Mouse (Mus musculus): Measurements from ENCODE around the gene Nfe2l3. TPM values are rescaled to one million over a fixed set of nuclear protein-coding genes. Genes with fewer than 3 reads are reported as not detected.
"Not testable (repeated sequence)": the region's sequence is repeated elsewhere in the genome, so short reads cannot be mapped to it uniquely, and the experiment has no call there.

Gene Nfe2l3
- polyA plus RNA-seq (2016; fragmentation: Nextera tagmentation; extraction: Ambion mirVana), result 1.6 and 2.1 TPM in 2 replicates

GRCm38 (mm10) chr6:51432535-51433397 lies at the start of gene Nfe2l3:
TSS of gene Nfe2l3 (plus strand) at chr6:51432670.
- WGBS, result under 1% methylated on average over 74 of the region's 74 CpGs
- H3K4me3 ChIP-seq, result peak within 1 kb of the TSS; percentile 67
- peak; percentile 79 for DNase-seq (ENCODE audit: low spot score)
- H3K4me1 ChIP-seq (replicated peaks), result peaks cover 24% of the 10 kb centered on the region
- H3K9me3 ChIP-seq, result no peaks in the 10 kb centered on the region
- H3K27me3 ChIP-seq (ENCODE audit: insufficient read depth, poor library complexity, severe bottlenecking), result peaks cover 60% of the 10 kb centered on the region
- no peaks in the 10 kb centered on the region for H3K36me3 ChIP-seq
- H3K27ac ChIP-seq, result peak within 1 kb of the TSS; percentile 80

GRCm38 (mm10) chr6:51383769-51384755 lies 48.4 kb upstream of the Nfe2l3 start:
- H3K9me3 ChIP-seq, result no peaks in the 10 kb centered on the region
- no peaks in the 10 kb centered on the region for H3K36me3 ChIP-seq
- WGBS, result 14% methylated on average over 26 of the region's 26 CpGs
- H3K27ac ChIP-seq, result peak overlapping the region; percentile 87
- H3K4me3 ChIP-seq, result peak overlapping the region; percentile 39
- 0 out of 2 replicates have a peak, but pooled peaks cover 10% of the 10 kb centered on the region for H3K27me3 ChIP-seq (ENCODE audit: insufficient read depth, poor library complexity, severe bottlenecking)
- peak; percentile 84 for DNase-seq (ENCODE audit: low spot score)
- H3K4me1 ChIP-seq (replicated peaks), result peaks cover 20% of the 10 kb centered on the region

GRCm38 (mm10) chr6:51390505-51390904 lies 42.0 kb upstream of the Nfe2l3 start:
- H3K9me3 ChIP-seq, result no peaks in the 10 kb centered on the region
- H3K36me3 ChIP-seq, result no peaks in the 10 kb centered on the region
- no peak overlapping the region for H3K4me3 ChIP-seq
- H3K27me3 ChIP-seq (ENCODE audit: insufficient read depth, poor library complexity, severe bottlenecking), result no peaks in the 10 kb centered on the region
- no peak for DNase-seq (ENCODE audit: low spot score)
- 64% methylated on average over 11 of the region's 11 CpGs for WGBS
- H3K27ac ChIP-seq, result no peak overlapping the region
- H3K4me1 ChIP-seq (replicated peaks), result peaks cover 17% of the 10 kb centered on the region

GRCm38 (mm10) chr6:51391816-51392490 lies 40.5 kb upstream of the Nfe2l3 start:
- Histone ChIP-seq H3K9me3 (no peaks in the 10 kb centered on the region), H3K4me3 (no peak overlapping the region), H3K4me1 (replicated peaks) (peaks cover 17% of the 10 kb centered on the region), H3K27ac (no peak overlapping the region), H3K36me3 (no peaks in the 10 kb centered on the region), H3K27me3 (ENCODE audit: insufficient read depth, poor library complexity, severe bottlenecking) (no peaks in the 10 kb centered on the region)
- no peak for DNase-seq (ENCODE audit: low spot score)
- 60% methylated on average over 13 of the region's 13 CpGs for WGBS

GRCm38 (mm10) chr6:51393341-51394128 lies 38.9 kb upstream of the Nfe2l3 start:
- DNase-seq (ENCODE audit: low spot score), result no peak
- peaks cover 17% of the 10 kb centered on the region for H3K4me1 ChIP-seq (replicated peaks)
- H3K4me3 ChIP-seq, result no peak overlapping the region
- H3K27me3 ChIP-seq (ENCODE audit: insufficient read depth, poor library complexity, severe bottlenecking), result no peaks in the 10 kb centered on the region
- no peaks in the 10 kb centered on the region for H3K9me3 ChIP-seq
- 63% methylated on average over 6 of the region's 6 CpGs for WGBS
- H3K36me3 ChIP-seq, result no peaks in the 10 kb centered on the region
- no peak overlapping the region for H3K27ac ChIP-seq

GRCm38 (mm10) chr6:51394367-51394766 lies 38.1 kb upstream of the Nfe2l3 start:
- H3K4me1 ChIP-seq (replicated peaks), result peaks cover 26% of the 10 kb centered on the region
- H3K27ac ChIP-seq; H3K36me3 ChIP-seq; H3K4me3 ChIP-seq; DNase-seq (ENCODE audit: low spot score); H3K27me3 ChIP-seq (ENCODE audit: insufficient read depth, poor library complexity, severe bottlenecking); H3K9me3 ChIP-seq: not testable (repeated sequence)
- 91% methylated on average over 8 of the region's 8 CpGs for WGBS

GRCm38 (mm10) chr6:51394963-51395362 lies 37.5 kb upstream of the Nfe2l3 start:
- 81% methylated on average over 3 of the region's 3 CpGs for WGBS
- H3K27me3 ChIP-seq (ENCODE audit: insufficient read depth, poor library complexity, severe bottlenecking); H3K4me3 ChIP-seq; DNase-seq (ENCODE audit: low spot score); H3K9me3 ChIP-seq; H3K36me3 ChIP-seq; H3K27ac ChIP-seq: not testable (repeated sequence)
- H3K4me1 ChIP-seq (replicated peaks), result peaks cover 29% of the 10 kb centered on the region

GRCm38 (mm10) chr6:51395486-51395885 lies 37.0 kb upstream of the Nfe2l3 start:
- H3K36me3 ChIP-seq, result no peaks in the 10 kb centered on the region
- no peaks in the 10 kb centered on the region for H3K27me3 ChIP-seq (ENCODE audit: insufficient read depth, poor library complexity, severe bottlenecking)
- no peak overlapping the region for H3K27ac ChIP-seq
- H3K4me1 ChIP-seq (replicated peaks), result peaks cover 26% of the 10 kb centered on the region
- 57% methylated on average over 9 of the region's 9 CpGs for WGBS
- H3K4me3 ChIP-seq, result no peak overlapping the region
- no peaks in the 10 kb centered on the region for H3K9me3 ChIP-seq
- no peak for DNase-seq (ENCODE audit: low spot score)

- H3K4me1 ChIP-seq (replicated peaks), result peaks cover 20% of the 10 kb centered on the region
- H3K36me3 ChIP-seq, result no peaks in the 10 kb centered on the region
- H3K27me3 ChIP-seq (ENCODE audit: insufficient read depth, poor library complexity, severe bottlenecking), result no peaks in the 10 kb centered on the region; the same call in 1 of the 2 replicates
- H3K4me3 ChIP-seq, result peak overlapping the region; percentile 21
- DNase-seq (ENCODE audit: low spot score), result peak; percentile 81
- 13% methylated on average over 6 of the region's 6 CpGs for WGBS
- H3K27ac ChIP-seq, result peak overlapping the region; percentile 87
- no peaks in the 10 kb centered on the region for H3K9me3 ChIP-seq
Measured at GRCm38 (mm10) chr6:51399113-51399518, 33.4 kb upstream of the Nfe2l3 start.

GRCm38 (mm10) chr6:51401294-51401693 lies 31.2 kb upstream of the Nfe2l3 start:
- no peak overlapping the region for H3K27ac ChIP-seq
- no peaks in the 10 kb centered on the region for H3K36me3 ChIP-seq
- H3K9me3 ChIP-seq, result no peaks in the 10 kb centered on the region
- peaks cover 20% of the 10 kb centered on the region for H3K4me1 ChIP-seq (replicated peaks)
- no peaks in the 10 kb centered on the region; the same call in 1 of the 2 replicates for H3K27me3 ChIP-seq (ENCODE audit: insufficient read depth, poor library complexity, severe bottlenecking)
- H3K4me3 ChIP-seq, result no peak overlapping the region
- WGBS, result 69% methylated on average over 6 of the region's 6 CpGs
- DNase-seq (ENCODE audit: low spot score), result no peak

- H3K9me3 ChIP-seq, result no peaks in the 10 kb centered on the region
- H3K27ac ChIP-seq, result no peak overlapping the region
- DNase-seq (ENCODE audit: low spot score), result no peak
- no peak overlapping the region for H3K4me3 ChIP-seq
- 88% methylated on average over 5 of the region's 5 CpGs for WGBS
- H3K36me3 ChIP-seq, result no peaks in the 10 kb centered on the region
- H3K4me1 ChIP-seq (replicated peaks), result peaks cover 20% of the 10 kb centered on the region
- no peaks in the 10 kb centered on the region; the same call in 1 of the 2 replicates for H3K27me3 ChIP-seq (ENCODE audit: insufficient read depth, poor library complexity, severe bottlenecking)
Measured at GRCm38 (mm10) chr6:51403598-51403997, 28.9 kb upstream of the Nfe2l3 start.
